Mouse (Mus musculus) cortical plate, adult 2 months (tissue): Measurements from ENCODE around the gene Dll4.

Experiments
- CTCF ChIP-seq: fragments of 200-500 bp; IDR thresholded peaks from 2 replicates; pipeline ENCODE4 v1.5.1; 2011; ENCODE audit warnings: mild to moderate bottlenecking, control low read depth, low read length; ENCODE audit not compliant: insufficient read depth; ENCODE audit errors: extremely low read depth
- POLR2A ChIP-seq: fragments of 200-500 bp; IDR thresholded peaks from 2 replicates; pipeline ENCODE4 v1.6.1; 2011; ENCODE audit warnings: mild to moderate bottlenecking, low read length, control low read depth; ENCODE audit not compliant: insufficient read depth; ENCODE audit errors: extremely low read depth

GRCm38 (mm10) chr2:119314742-119315310 lies 10.8 kb upstream of the Dll4 start:
- TF ChIP-seq CTCF (no peak), POLR2A (no peak)
